ENCODE assay signal across 8 mouse cellular contexts in the genomic region with DNA sequence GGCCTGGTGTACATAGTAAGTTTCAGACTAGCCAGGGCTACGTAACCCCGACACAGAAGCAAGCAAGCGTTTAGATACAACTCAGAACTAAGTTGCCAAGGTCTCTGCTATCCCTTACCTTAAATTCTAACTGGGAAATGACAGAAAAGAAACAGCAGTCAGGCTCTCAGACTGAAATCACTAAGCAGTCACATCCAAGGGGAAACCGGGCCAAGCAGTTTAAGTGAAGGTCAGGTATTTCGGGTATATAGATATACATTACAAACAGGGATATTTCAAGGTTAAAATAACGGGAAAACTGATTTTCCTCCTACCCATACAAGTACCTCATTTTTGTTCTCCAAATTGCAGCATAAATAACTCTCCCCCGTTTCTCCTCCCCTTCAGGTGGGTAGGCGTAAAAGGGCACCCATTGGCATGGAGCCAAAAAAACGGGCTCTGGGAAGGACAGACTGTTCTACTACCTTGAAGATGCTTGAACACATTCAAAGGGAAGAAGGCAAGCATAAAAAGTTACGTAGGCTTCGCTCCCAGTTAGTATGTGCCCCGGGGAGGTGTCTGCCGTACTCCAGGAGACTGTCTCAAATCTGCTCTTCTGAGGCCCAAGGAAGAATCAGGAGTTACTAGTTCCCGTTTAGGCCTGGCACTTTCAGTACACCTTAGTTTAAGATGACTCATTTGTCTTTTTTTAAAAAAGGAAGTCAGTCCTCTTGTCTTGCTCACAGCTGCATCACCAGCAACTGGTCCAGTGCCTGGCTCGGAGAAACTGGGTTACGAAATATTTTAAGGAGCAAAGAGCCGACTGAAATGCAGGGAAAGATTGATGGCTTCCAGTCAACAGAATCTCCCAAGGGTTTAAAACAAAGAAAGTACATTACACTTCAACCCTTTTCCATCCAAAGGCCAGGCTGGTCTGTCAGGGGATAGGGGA. TPM values are rescaled to one million over a fixed set of nuclear protein-coding genes. Genes with fewer than 3 reads are reported as not detected.
DNase-seq lines count a peak whose midpoint lies in the region; ATAC-seq and TF ChIP-seq lines count a peak whose summit lies in the region.

No protein-coding gene starts in this region.

- H3K9ac ChIP-seq in forebrain, embryonic 11.5 days (ENCODE audit: low read length) = peak overlapping the region; percentile 78
- peak overlapping the region; percentile 76 for H3K9ac ChIP-seq in lung, embryonic 14.5 days

- no peaks in the 10 kb centered on the region for H3K27me3 ChIP-seq in E14TG2a.4 (ENCODE audit: insufficient read depth, low read length)
- H3K27me3 ChIP-seq in forebrain, embryonic 11.5 days (ENCODE audit: control insufficient read depth, insufficient read depth, low read length) = no peaks in the 10 kb centered on the region
- H3K27me3 ChIP-seq in lung, embryonic 14.5 days (ENCODE audit: insufficient read depth, low read length) = no peaks in the 10 kb centered on the region

- H3K36me3 ChIP-seq in E14TG2a.4 (ENCODE audit: insufficient read depth, low read length) = peaks cover 26% of the 10 kb centered on the region
- no peaks in the 10 kb centered on the region for H3K36me3 ChIP-seq in forebrain, embryonic 11.5 days (ENCODE audit: control insufficient read depth, insufficient read depth, low read length)
- H3K36me3 ChIP-seq in lung, embryonic 14.5 days (ENCODE audit: insufficient read depth) = no peaks in the 10 kb centered on the region

- H3K9me3 ChIP-seq in E14TG2a.4 (ENCODE audit: low read length) = peaks cover 4% of the 10 kb centered on the region; the same call in 1 of the 2 replicates
- H3K9me3 ChIP-seq in forebrain, embryonic 11.5 days (ENCODE audit: control insufficient read depth, low read length) = no peaks in the 10 kb centered on the region
- H3K9me3 ChIP-seq in lung, embryonic 14.5 days (ENCODE audit: low read depth, low read length) = no peaks in the 10 kb centered on the region

- peak overlapping the region; percentile 99 for H3K4me3 ChIP-seq in E14TG2a.4 (replicated peaks; ENCODE audit: low read length)
- H3K4me3 ChIP-seq in forebrain, embryonic 11.5 days (ENCODE audit: low read depth, low read length) = peak overlapping the region; percentile 87
- peak overlapping the region; percentile 86 for H3K4me3 ChIP-seq in lung, embryonic 14.5 days (ENCODE audit: low read depth, low read length)

- 80% methylated on average over 17 of the region's 17 CpGs for WGBS in forebrain, embryonic 11.5 days
- WGBS in lung, embryonic 14.5 days = 62% methylated on average over 17 of the region's 17 CpGs

- no peak for TF ChIP-seq CTCF in E14TG2a.4 (conservative IDR thresholded peaks at IDR 0.05; ENCODE audit: low read length)
- TF ChIP-seq CTCF in lung, embryonic 14.5 days (IDR thresholded peaks at IDR 0.05; ENCODE audit: low read depth) = no peak

- DNase-seq in adrenal gland, postnatal 25 days = peak; percentile 19
- no peak for DNase-seq in forebrain, embryonic 11.5 days (ENCODE audit: low spot score)
- DNase-seq in heart, postnatal 10 days = peak; percentile 69 to 70
- DNase-seq in kidney, postnatal 25 days = peak; percentile 63 to 85
- DNase-seq in lung, embryonic 14.5 days = peak; percentile 44
- peak; percentile 22 for DNase-seq in ovary, postnatal 14 days (ENCODE audit: low spot score)
- no peak for DNase-seq in embryo, embryonic 10.5 days (ENCODE audit: low spot score)

- peak overlapping the region; percentile 79 for H3K4me2 ChIP-seq in forebrain, embryonic 11.5 days (ENCODE audit: low read depth, low read length, severe bottlenecking)
- H3K4me2 ChIP-seq in lung, embryonic 14.5 days = peak overlapping the region; percentile 84

- peaks cover 39% of the 10 kb centered on the region for H3K4me1 ChIP-seq in E14TG2a.4 (replicated peaks; ENCODE audit: low read depth, low read length)
- peaks cover 8% of the 10 kb centered on the region; the same call in 1 of the 2 replicates for H3K4me1 ChIP-seq in forebrain, embryonic 11.5 days (replicated peaks; ENCODE audit: control insufficient read depth, insufficient read depth, low read length)
- peaks cover 4% of the 10 kb centered on the region; the same call in 1 of the 2 replicates for H3K4me1 ChIP-seq in lung, embryonic 14.5 days (ENCODE audit: insufficient read depth)

- intact Hi-C loops in heart, postnatal 10 days (cut with DNase I) = loop anchor here (5.0 kb wide), 1 partner anchor 35 kb away; a partner anchor contains a TSS

- ATAC-seq in forebrain, embryonic 11.5 days (replicated peaks; ENCODE audit: low FRiP score) = no peak
- peak; percentile 7; the same call in 1 of the 2 replicates for ATAC-seq in lung, embryonic 14.5 days (ENCODE audit: insufficient read depth)

- H3K27ac ChIP-seq in forebrain, embryonic 11.5 days (ENCODE audit: low read depth, low read length) = no peak overlapping the region
- no peak overlapping the region for H3K27ac ChIP-seq in lung, embryonic 14.5 days (ENCODE audit: low read depth)

RNA-seq across cellular contexts. Expression of a gene that starts 1.4 kb away (rescaled TPM):
- total RNA-seq in adrenal gland, postnatal 25 days (2021) = 121 and 127 TPM in 2 replicates
- 88.1 and 105 TPM in 2 replicates for polyA plus RNA-seq in forebrain, embryonic 11.5 days (2014; fragmentation: Nextera tagmentation; extraction: Ambion mirVana)
- 100 to 1,000 TPM; 638 to 661 TPM for total RNA-seq in heart, postnatal 10 days (2021)
- 59.5 and 62.0 TPM in 2 replicates for polyA plus RNA-seq in lung, embryonic 14.5 days (2014; fragmentation: Nextera tagmentation; extraction: Ambion mirVana)

RNA-seq across cellular contexts. Expression of a gene that starts 33.6 kb away (rescaled TPM):
- total RNA-seq in adrenal gland, postnatal 25 days (2021) = 25.6 and 29.4 TPM in 2 replicates
- 19.6 and 20.3 TPM in 2 replicates for polyA plus RNA-seq in forebrain, embryonic 11.5 days (2014; fragmentation: Nextera tagmentation; extraction: Ambion mirVana)
- 10 to 100 TPM in 1 of 2 experiments, 1 to 10 TPM in 1; 9.9 to 11.5 TPM for total RNA-seq in heart, postnatal 10 days (2021)
- 12.9 and 14.1 TPM in 2 replicates for polyA plus RNA-seq in lung, embryonic 14.5 days (2014; fragmentation: Nextera tagmentation; extraction: Ambion mirVana)

Comparison
In these comparisons a context has a peak if more than half of its experiments do, and no peak if none do; other contexts are left out.
1. DNase-seq: peak in adrenal gland, postnatal 25 days (single experiment), heart, postnatal 10 days (2 of 2), kidney, postnatal 25 days (2 of 2), lung, embryonic 14.5 days (single experiment) and ovary, postnatal 14 days (single experiment); none in forebrain, embryonic 11.5 days (single experiment) and embryo, embryonic 10.5 days (single experiment).
2. Peak in every context shown above with its lines, with median percentiles within 50 percentile points of each other: H3K4me3 ChIP-seq.